Mouse (Mus musculus) activated CD4-positive, CD25-positive, alpha-beta regulatory T cell, adult 4 months (primary cell): ENCODE results near the gene Gm10799. TPM values are rescaled to one million over a fixed set of nuclear protein-coding genes. Genes with fewer than 3 reads are reported as not detected.
"Not testable (repeated sequence)": the region's sequence is repeated elsewhere in the genome, so short reads cannot be mapped to it uniquely, and the experiment has no call there.

Experiments used
- ATAC-seq: one replicate; pipeline ENCODE4 v1.8.0; 2017
- polyA plus RNA-seq, 2 experiments: library from polyadenylated mRNA; unstranded; fragments of 100-300 nt; shearing (Covaris generic); gene quantifications; one replicate each; pipeline ENCODE4 v1.2.1; 2017

The Gm10799 gene
- polyA plus RNA-seq, 2 experiments from 2014 or later = not detected

DNA sequence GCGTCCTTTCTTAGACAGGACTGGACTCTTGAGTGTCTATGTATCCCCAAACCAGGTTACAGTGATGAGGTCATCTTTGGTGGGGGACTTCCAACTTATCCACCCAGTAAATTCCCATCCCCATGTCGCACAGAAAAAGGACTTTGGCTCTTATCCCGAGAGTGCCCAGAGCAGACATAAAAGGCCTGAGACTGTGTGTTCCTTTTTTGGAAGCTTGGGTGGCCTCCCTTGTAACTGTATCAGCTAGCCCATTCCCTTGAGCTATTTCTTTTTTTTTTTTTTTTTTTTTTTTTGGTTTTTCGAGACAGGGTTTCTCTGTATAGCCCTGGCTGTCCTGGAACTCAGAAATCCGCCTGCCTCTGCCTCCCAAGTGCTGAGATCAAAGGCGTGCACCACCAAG is 2.8 kb downstream of the Gm10799 start, which contains the start of gene Gm10912:
Gene Gm10912 (plus strand): TSS at position 301 of the 400 bp plus-strand sequence.
- ATAC-seq = not testable (repeated sequence)

DNA sequence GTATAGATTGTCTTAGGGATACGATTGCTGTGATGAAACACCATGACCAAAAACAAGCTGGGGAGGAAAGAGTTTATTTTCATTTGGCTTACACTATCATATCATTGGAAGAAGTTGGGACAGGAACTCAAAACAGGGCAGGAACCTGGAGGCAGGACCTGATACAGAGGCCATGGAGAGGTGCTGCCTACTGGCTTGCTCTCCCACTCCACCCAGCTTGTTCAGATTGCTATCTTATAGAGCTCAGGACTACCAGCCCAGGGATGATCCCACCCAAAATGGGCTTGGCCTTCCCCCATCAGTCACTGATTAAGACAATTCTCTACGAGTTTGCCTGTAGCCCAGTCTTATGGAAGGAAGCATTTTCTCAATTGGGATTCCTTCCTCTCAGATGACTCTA is 4.2 kb downstream of the Gm10799 start:
- ATAC-seq = no peak

DNA sequence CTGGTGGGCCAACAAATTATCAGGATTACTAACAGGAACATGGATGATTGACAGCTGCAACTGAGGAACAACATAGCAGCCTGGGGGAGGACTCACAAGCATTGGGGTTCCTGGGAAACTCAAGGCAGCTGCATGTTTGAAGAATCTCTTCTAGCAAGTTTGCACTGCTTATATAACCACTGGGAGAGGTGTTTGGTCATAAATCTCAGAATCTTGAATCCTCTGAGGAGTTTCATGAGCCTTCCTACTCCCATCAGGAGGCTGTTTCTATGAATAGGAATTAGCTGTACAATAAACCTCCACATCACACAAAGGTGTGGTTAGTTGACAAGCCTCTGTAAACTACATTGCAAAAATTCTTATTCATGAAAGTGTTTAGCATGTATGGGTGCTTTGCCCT is 5.7 kb downstream of the Gm10799 start:
- ATAC-seq = no peak

DNA sequence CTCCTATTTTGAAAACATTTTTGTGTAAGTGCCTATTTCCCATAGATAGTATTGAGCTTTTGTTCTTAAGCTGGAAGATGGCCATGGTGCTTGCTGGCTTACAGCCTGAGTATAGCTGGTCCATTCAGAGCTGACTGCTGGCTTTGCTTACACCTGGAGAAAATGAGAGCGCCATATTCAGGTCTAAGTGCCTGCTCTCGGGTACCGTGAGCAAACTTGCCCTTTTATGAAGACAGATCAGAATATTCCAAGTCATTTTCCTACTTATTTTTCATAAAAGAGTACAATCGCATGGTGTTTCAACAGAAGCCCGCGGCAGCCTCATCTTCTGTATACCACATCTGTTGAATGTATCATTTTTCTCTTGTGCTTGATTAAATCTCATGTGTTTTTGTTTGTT is 7.4 kb downstream of the Gm10799 start:
- ATAC-seq = no peak

DNA sequence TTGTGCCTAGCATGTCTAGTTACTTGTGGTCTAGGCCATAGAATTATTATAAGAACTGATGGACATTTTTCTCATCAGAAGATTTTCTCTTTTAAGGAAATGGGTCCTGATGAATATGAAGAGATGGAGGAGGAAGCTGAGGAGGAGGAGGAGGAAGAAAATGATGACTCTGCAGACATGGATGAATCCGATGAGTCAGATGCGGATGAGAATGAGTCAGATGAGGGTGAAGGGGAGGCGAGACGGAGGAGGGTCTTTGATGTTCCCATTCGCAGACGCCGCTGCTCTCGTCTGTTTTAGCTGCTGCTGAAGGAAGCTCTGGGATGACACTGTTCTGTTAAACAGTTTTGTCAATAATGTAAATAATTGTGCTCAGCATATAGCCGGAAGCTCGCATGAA is 8.6 kb downstream of the Gm10799 start:
- no peak for ATAC-seq

DNA sequence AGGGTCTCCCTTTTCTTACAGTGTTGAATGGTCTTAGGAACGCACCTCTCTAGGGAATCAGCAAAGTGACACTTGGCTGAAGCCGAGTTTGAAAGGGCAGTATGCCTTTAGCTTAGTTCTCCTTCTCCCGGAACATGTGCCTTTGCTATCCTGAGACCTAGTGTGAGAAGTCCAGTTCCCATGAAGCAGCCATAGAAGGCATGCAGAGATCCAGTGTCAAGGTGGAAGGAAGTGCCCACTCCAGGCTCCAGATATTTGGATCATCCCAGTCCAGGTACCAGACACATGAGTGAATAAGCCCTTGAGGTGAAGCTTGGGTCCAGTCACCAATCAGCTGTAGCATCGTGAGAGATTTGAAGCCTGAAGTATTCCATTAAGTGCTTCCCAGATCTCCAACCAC is 9.4 kb downstream of the Gm10799 start:
- no peak for ATAC-seq

DNA sequence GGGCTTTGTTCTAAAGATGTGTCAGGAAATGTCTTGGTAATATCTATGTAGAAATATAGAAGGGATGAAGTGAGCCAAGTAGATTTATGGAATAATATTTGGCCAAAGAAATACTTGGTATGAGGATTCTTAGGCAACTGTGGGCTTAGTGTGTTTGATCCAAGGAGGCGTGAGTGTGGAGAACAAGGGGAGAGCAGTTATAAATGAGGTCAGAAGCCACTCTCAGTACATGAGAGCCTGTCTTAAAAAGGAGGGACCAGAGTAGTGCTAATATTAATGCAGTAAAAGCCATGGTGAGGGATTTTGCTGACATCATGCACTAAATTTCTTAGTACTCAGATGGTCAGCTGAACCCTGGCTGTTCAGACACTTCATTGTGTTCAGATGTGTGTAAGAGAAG is 10.0 kb downstream of the Gm10799 start:
- no peak for ATAC-seq

DNA sequence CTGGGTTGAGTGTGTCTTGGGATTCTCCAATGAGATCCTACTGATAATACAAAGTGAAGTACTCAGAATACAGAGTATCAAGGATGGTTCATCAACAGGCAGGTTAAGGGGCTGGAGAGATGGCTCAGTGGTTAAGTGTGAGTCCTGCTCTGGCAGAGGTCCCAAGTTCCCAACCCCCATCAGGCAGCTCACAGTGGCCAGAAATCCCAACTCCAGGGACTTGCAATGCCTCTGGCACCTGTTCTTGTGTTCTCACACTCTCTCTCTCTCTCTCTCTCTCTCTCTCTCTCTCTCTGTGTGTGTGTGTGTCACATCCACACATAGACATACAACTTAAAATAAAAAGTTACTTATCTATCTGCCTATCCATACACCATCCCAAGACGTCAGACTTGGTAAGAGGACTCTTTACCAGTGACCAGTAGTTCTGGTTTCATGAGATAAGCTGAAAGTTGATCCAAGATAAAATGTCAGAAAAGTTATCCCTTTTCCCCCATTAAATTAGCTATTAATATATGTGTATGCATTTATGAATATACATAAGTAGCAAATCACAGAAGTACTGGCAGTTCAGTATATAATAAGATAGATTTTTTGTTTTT is 23.8 kb downstream of the Gm10799 start:
- ATAC-seq = no peak

DNA sequence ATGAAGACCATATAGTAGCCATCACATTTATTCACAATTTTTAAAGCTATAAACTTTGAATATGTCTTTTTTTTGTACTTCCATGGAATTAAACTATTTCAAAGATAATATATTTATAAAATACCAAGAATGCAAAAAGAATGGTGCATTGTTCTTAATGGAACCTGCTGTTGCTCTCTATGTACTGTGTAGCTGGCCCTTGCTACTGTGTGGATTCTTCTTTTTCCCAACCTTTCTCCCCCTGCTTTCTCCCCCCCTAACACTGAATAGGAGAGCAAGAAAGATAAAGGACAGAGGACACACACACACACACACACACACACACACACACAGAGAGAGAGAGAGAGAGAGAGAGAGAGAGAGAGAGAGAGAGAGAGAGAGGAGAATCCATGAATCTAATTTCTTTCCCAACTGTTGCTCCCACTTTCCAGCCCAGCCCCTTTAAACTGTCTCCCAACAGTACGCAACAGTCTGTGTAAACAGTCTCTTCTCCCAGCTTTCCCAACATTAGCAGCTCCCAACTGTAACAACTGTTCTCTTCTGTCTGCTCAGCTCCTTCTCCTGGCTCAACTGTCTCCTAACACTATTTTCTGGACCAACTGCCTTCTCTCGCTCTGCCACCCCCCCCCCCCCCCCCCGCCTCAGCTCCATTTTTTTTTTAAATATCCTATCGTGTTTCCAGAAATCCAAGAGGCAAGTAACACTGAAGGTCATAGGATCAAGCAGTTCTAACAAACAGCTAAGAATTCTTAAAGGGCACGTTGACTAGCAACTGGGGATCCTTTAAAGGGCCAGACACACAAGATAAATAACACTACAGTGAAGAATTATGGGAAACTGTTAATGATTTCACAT is 24.5 kb downstream of the Gm10799 start:
- ATAC-seq = no peak

DNA sequence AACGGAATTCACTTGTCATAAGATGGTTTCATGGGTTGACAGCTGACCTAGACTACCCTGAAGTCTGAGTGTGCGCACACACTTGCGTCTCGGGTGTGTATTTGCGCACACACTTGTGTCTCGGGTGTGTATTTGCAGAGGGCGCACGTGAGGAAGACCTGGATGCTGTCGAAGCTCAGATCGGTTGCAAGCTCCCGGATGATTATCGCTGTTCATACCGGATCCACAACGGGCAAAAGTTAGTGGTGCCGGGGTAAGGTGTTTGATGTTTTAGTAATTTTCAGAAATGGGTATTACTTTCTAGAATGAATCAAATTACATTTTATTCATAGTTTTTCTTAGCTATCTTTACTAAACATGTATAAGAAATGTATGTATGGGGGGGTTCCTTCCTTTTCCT is 25.6 kb downstream of the Gm10799 start:
- no peak for ATAC-seq

DNA sequence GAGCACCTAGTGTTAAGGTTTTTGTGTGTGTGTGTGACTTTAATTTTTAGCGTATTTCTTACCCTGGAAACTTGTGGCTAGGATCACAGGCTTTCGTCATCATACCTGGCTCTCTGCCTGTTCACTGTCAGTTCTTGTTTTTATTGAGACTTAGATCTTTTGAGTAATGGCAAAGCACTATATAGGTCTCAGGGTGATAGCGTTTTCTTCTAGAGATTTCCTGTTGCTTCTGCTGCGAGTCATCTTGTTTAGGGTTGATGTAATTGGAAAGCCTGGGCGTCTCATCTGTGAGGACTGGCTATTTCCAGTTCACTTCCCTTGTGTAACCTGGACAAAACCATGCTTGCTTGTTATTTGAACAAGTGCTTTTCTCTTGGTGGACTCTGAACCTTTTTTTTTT is 26.7 kb downstream of the Gm10799 start:
- ATAC-seq = no peak

DNA sequence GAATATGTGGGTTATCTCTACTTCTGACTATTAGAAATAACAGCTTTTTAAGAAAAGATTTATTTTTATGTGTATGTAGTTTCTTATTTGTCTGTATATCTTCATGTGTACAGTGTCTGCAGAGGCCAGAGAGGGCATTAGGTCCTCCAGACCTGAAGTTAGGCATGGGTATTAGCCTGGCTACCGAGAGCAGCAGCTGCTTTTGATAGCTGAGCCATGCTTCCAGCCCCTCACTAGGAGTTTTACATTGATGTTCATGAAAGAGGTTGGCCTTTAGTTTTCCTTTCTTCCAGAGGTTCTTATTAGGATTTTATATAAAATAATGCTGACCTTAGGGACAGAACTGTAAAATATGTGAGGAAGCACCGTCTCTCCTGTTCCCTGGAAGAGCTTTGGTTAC is 30.1 kb downstream of the Gm10799 start:
- no peak for ATAC-seq

DNA sequence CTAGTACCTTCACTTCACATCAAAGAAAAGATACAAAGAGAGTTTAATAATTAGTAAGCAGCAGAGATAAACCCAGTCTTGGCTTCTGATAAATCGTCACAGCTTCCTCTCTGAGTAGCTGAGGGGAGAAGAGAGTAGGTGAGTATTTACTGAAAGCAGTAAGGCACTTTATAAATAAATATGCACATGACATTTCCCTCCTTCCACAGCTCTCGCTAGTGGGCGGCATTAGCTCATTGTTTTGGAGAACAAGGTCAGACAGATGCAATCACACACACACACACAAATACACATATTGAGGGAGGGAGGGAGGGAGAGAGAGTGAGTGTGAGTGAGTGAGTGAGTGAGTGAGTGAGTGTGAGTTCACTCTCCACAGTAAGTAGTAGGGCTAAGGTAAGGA is 32.0 kb downstream of the Gm10799 start:
- no peak for ATAC-seq

DNA sequence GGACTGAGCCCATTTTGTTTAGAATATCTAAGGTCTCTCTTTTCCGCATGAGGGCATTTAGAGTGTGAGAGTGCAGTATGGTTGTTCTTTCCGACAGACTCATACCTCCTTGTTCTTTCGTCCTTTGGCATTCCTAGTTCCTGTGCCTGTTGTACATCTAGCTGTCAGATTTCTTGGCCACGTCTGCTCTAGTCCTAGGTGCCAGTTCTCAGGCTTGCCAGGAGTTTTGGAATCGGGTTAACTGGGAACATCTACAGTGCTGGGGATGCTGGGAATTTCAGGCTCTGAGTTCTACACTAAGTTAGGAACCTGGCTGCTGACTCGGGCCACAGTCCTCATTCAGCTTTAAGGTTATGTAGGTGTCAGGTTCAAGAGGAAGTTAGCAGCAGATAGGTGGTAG is 32.8 kb downstream of the Gm10799 start:
- no peak for ATAC-seq

DNA sequence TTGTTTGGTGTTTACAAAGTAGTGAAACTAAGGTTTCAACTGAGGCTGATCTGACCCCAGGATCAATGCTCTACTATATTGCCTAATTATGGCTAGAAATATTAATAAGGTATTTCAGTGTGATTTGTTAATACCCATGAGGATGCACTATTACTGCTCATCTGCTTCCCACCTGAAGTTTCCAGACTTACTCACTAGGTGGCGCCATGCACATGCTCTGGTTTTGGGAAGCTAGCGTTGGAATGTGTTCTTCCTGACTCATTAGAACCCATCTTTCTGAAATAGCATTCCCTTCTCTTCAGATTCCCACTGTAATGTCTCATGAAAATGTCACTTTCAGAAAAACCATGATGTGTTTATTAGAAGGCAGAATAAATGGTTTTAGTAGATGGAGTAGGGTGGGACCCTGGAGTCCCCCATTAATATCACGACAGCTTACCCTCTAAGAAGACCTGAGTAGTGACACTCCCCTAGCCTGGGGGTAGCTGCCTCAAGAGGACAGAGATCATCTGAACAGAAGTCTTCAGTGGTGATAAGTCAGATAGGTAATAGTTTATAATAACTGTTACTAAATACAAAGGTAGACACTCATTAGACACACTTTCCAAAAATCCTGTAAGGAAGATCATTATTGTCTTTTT is 33.4 kb downstream of the Gm10799 start:
- peak; percentile 59 for ATAC-seq

DNA sequence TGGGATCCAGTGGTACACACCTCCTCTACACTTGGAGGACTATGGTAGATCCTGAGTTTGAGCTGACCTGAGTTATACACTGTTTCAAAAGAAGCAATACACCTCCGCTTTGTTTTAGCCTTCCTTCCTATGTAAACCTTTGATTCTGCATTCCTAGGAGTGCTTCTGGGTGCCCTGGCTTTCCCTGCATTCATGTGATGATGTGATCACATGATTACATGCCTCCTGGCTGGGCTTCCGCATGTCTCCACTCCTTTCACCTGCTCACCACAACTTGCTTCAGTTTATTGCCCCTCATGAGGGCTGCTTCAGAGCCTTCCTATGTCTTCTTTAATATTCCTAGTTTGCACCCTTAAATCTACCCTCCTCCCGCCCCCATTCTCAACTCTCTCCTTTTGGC is 36.3 kb downstream of the Gm10799 start:
- no peak for ATAC-seq

DNA sequence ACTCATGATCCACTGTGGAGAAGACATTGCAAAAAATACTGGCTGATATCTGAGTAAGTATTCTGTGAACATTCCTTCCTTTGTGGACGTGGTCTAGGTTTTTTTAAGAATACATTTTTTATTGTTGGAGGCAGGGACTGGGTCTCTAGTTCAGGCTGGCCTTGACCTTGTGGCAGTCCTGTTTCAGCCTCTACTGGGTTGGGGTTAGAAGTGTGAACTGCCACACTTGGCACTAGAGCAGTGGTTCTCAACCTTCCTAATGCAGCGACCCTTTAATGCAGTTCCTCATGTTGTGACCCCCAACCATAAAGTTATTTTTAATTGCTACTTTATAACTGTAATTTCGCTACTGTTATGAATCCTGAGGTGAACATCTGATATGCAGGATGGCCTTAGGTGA is 38.0 kb downstream of the Gm10799 start:
- ATAC-seq = no peak

DNA sequence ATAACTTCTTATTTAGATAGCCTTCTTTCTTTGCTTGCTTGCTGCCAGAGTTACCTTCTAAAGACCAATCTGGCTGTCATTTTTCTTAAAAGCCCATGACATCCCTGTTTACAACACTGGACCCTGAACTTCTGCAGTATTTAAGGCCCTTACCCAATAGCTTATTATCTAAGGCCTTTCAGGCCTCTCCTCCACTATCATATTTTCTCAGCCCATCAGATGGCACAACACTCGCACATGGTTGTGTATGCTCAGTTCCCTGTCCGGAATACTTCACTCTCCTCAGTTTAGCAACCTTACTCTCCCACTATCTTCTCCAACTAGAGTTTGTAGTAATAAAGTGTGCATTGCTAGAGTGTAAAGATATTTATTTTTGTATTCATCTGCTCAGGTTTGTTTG is 39.3 kb downstream of the Gm10799 start:
- no peak for ATAC-seq

DNA sequence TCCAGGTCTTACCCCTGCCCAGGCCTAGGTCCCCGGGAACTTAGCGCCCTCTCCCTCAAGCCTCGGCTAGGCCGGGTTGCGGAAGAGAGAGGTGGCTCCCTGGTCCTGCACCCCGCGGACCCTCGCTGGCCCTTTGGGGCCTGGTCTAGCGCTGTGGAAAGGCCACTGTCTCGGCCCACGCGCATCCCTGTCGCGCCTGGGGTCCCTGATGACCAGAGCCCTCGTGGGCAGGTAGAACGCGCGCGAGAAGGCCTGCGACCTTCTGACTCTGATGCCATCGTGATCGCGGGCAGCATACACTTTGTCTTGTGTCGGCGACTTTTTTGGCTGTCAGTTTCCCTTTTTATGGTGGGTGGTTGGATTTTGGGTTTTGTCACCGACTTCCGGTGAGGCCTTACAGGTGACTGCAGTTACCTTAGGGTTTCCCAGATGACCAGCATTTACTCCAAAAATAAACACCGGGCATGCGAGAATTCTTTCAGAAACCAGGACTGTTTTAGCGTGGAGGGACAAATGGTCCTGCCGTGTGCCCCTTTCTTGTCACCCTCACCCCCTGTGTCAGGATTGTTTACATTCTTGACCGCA is 40.1 kb downstream of the Gm10799 start, which contains the start of gene 4931422A03Rik:
Gene 4931422A03Rik (minus strand): TSS at position 223 of the 585 bp plus-strand sequence.
- ATAC-seq = peak; percentile 47

DNA sequence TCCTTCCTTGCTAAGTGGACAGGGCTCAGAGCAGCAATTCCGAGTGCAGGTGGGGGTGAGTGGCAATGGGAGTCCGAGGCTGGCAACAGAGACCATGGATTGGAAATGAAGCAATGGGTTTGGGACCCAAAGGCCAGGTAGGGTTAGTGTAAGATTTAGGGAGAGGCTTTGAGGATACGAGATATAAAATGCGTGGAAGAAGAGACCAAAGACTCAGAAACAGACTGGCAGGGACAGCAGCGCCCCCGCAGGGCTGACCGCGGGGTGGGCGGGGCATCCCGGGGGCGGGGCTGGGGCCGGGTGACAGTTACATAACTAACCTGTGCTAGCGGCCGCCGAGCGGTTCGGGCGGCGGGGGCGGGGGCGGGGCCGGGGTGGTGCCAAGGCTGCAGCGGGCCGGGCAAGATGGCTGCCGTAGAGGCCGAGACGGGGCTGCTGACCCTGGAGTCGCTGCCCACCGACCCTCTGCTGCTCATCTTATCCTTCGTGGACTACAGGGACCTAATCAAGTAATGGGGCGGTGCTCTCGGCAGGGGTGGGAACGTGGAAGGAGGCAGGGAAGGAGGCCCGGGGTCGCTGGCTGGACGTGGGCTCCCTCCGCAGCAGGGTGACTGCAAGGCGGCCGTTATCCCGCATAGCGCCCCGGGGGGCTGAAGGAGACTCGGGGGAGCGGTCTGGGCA is 40.8 kb downstream of the Gm10799 start, which contains the start of gene Fbxo3:
Gene Fbxo3 (plus strand): TSS at position 264 of the 681 bp plus-strand sequence.
- ATAC-seq = peak; percentile 71

DNA sequence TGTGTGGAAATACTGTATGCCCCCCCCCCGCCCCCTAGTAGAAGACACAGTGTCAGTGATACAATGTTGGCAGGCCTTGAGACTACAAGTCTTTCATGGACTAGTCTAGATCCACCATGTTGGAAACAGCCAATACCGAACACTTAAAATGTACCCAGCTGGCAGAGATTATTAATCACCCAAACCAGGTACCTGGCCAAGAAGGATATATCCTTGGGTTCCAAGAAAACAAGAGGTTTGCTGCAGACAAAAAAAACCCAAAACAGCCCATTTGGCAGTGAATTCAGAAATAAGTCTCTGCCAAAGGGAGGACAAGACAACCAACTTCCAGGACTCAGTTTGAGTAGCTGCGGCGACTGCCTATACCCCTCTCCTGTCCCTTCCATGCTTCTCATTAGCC is 43.7 kb downstream of the Gm10799 start:
- ATAC-seq = no peak

DNA sequence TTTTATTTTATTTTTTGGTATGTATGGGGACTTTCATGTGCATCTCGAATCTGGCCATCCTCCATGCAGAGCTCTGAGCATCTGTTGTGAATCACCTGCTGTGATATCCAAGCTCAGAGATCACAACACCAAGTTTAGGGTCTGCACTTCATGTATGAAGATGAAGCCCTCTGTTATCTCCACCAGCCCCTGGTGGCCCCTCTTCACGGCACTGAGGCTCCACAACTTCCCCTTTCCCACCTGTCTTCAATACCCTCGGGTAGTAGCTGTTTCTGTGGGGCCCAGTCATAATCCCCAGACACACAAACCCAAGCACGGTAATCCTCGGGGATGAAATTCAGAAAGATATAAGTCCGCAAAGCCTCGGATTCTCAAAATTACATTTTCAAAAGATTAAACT is 45.3 kb downstream of the Gm10799 start:
- ATAC-seq = no peak
